Mouse (Mus musculus) liver, embryonic 13.5 days (tissue): Measurements from ENCODE around the gene Itga2b. TPM values are rescaled to one million over a fixed set of nuclear protein-coding genes. Genes with fewer than 3 reads are reported as not detected.

ENCODE experiments used
- ATAC-seq: fragments of 200-750 bp; cut with Nextera tagmentation; 2 replicates; pipeline ENCODE4 v1.8.0; 2017; ENCODE audit warnings: low read depth, mild to moderate bottlenecking, moderate number of reproducible peaks, moderate library complexity
- DNase-seq: peaks from one replicate; pipeline ENCODE4 v3.0.0; 2022
- H3K27ac ChIP-seq: fragments of 300-500 bp; sonication (generic); 2 replicates; pipeline ENCODE4 v1.5.1; 2015; ENCODE audit warnings: moderate library complexity, mild to moderate bottlenecking, inconsistent platforms
- H3K27me3 ChIP-seq: fragments of 300-500 bp; sonication (generic); 2 replicates; pipeline ENCODE4 v1.6.1; 2015; ENCODE audit warnings: mild to moderate bottlenecking, inconsistent platforms
- H3K36me3 ChIP-seq: fragments of 300-500 bp; sonication (generic); 2 replicates; pipeline ENCODE4 v1.6.1; 2015; ENCODE audit warnings: mild to moderate bottlenecking, inconsistent platforms
- H3K4me1 ChIP-seq: fragments of 300-500 bp; sonication (generic); replicated peaks from 2 replicates; pipeline ENCODE4 v1.6.1; 2015; ENCODE audit warnings: inconsistent platforms
- H3K4me2 ChIP-seq: fragments of 300-500 bp; sonication (generic); 2 replicates; pipeline ENCODE4 v1.6.1; 2015; ENCODE audit warnings: inconsistent platforms, mild to moderate bottlenecking, moderate library complexity
- H3K4me3 ChIP-seq: fragments of 300-500 bp; sonication (generic); replicated peaks from 2 replicates; pipeline ENCODE4 v1.5.1; 2015; ENCODE audit warnings: mild to moderate bottlenecking, inconsistent platforms
- H3K9ac ChIP-seq: fragments of 300-500 bp; sonication (generic); 2 replicates; pipeline ENCODE4 v1.6.1; 2015; ENCODE audit warnings: mild to moderate bottlenecking, inconsistent platforms
- H3K9me3 ChIP-seq: fragments of 300-500 bp; sonication (generic); replicated peaks from 2 replicates; pipeline ENCODE4 v1.6.1; 2016; ENCODE audit warnings: inconsistent platforms
- WGBS: fragments of 180-500 bp; shearing (Covaris S2); methylation state at CpG from one replicate; pipeline ENCODE4 v1.1.7; 2015; ENCODE audit not compliant: insufficient replicate concordance; 5-methylcytosine and 5-hydroxymethylcytosine counted together
- polyA plus RNA-seq: library from polyadenylated mRNA; unstranded; fragments of >200 nt; fragmentation: Nextera tagmentation; extraction: Ambion mirVana; gene quantifications from 2 replicates; pipeline ENCODE4 v1.2.1, GENCODE M21; 2015

The Itga2b gene
- polyA plus RNA-seq, 1 experiment from 2014 or later, result 45.1 TPM

GRCm38 (mm10) chr11:102481779-102482178, 11.9 kb upstream of the Itga2b start:
- Histone ChIP-seq H3K36me3 (peaks cover 81% of the 10 kb centered on the region), H3K27ac (no peak overlapping the region), H3K9me3 (no peaks in the 10 kb centered on the region), H3K9ac (no peak overlapping the region), H3K27me3 (no peaks in the 10 kb centered on the region), H3K4me1 (no peaks in the 10 kb centered on the region), H3K4me2 (no peak overlapping the region), H3K4me3 (no peak overlapping the region)
- WGBS, result 66% methylated on average over 10 of the region's 10 CpGs
- ATAC-seq (no peak), DNase-seq (no peak)

GRCm38 (mm10) chr11:102480897-102481296, 11.0 kb upstream of the Itga2b start:
- Histone ChIP-seq H3K4me1 (no peaks in the 10 kb centered on the region; the same call in 1 of the 2 replicates), H3K9me3 (no peaks in the 10 kb centered on the region), H3K27me3 (no peaks in the 10 kb centered on the region), H3K9ac (no peak overlapping the region), H3K36me3 (peaks cover 74% of the 10 kb centered on the region), H3K4me3 (no peak overlapping the region), H3K4me2 (no peak overlapping the region), H3K27ac (no peak overlapping the region)
- 89% methylated on average over 4 of the region's 4 CpGs for WGBS
- ATAC-seq, result no peak
- no peak for DNase-seq

GRCm38 (mm10) chr11:102480111-102480510, 10.2 kb upstream of the Itga2b start:
- no peak for DNase-seq
- peaks cover 7% of the 10 kb centered on the region for H3K4me1 ChIP-seq
- H3K9ac ChIP-seq, result no peak overlapping the region
- H3K9me3 ChIP-seq, result no peaks in the 10 kb centered on the region
- H3K4me2 ChIP-seq, result no peak overlapping the region
- peaks cover 66% of the 10 kb centered on the region for H3K36me3 ChIP-seq
- no peak for ATAC-seq
- WGBS, result 91% methylated on average over 15 of the region's 15 CpGs
- no peaks in the 10 kb centered on the region for H3K27me3 ChIP-seq
- H3K4me3 ChIP-seq, result no peak overlapping the region
- H3K27ac ChIP-seq, result no peak overlapping the region

GRCm38 (mm10) chr11:102479581-102479980, 9.7 kb upstream of the Itga2b start:
- Histone ChIP-seq H3K4me2 (no peak overlapping the region), H3K9ac (no peak overlapping the region), H3K4me3 (no peak overlapping the region), H3K4me1 (peaks cover 11% of the 10 kb centered on the region), H3K27ac (no peak overlapping the region; the same call in 1 of the 2 replicates), H3K9me3 (no peaks in the 10 kb centered on the region), H3K36me3 (peaks cover 61% of the 10 kb centered on the region), H3K27me3 (no peaks in the 10 kb centered on the region)
- WGBS, result 93% methylated on average over 23 of the region's 23 CpGs
- DNase-seq, result no peak
- ATAC-seq, result no peak

- Histone ChIP-seq H3K9ac (no peak overlapping the region), H3K4me2 (no peak overlapping the region), H3K27ac (no peak overlapping the region), H3K9me3 (no peaks in the 10 kb centered on the region), H3K36me3 (peaks cover 58% of the 10 kb centered on the region), H3K27me3 (no peaks in the 10 kb centered on the region), H3K4me1 (peaks cover 11% of the 10 kb centered on the region), H3K4me3 (no peak overlapping the region)
- WGBS, result 87% methylated on average over 3 of the region's 3 CpGs
- DNase-seq (no peak), ATAC-seq (no peak)
These were observed 8.7 kb upstream of the Itga2b start for GRCm38 (mm10) chr11:102478671-102479070.

- H3K9ac ChIP-seq, result no peak overlapping the region
- H3K36me3 ChIP-seq, result peaks cover 28% of the 10 kb centered on the region
- peaks cover 24% of the 10 kb centered on the region for H3K4me1 ChIP-seq
- no peak overlapping the region for H3K4me3 ChIP-seq
- DNase-seq (no peak), ATAC-seq (peak; percentile 44; the same call in 1 of the 2 replicates)
- WGBS, result 42% methylated on average over 3 of the region's 3 CpGs
- H3K27me3 ChIP-seq, result no peaks in the 10 kb centered on the region
- no peaks in the 10 kb centered on the region for H3K9me3 ChIP-seq
- no peak overlapping the region for H3K4me2 ChIP-seq
- H3K27ac ChIP-seq, result peak overlapping the region; percentile 65
These were observed 5.1 kb upstream of the Itga2b start for GRCm38 (mm10) chr11:102475027-102475426.

GRCm38 (mm10) chr11:102467041-102467631, 2.8 kb downstream of the Itga2b start:
- under 1% methylated on average over 37 of the region's 37 CpGs for WGBS
- Histone ChIP-seq H3K27ac (peak overlapping the region; percentile 87), H3K9me3 (no peaks in the 10 kb centered on the region), H3K4me2 (peak overlapping the region; percentile 94), H3K4me3 (peak overlapping the region; percentile 62), H3K36me3 (no peaks in the 10 kb centered on the region), H3K27me3 (0 out of 2 replicates have a peak, but pooled peaks cover 2% of the 10 kb centered on the region), H3K9ac (peak overlapping the region; percentile 75), H3K4me1 (peaks cover 71% of the 10 kb centered on the region)
- peak; percentile 93 for DNase-seq
- ATAC-seq, result peak; percentile 84

GRCm38 (mm10) chr11:102465713-102466436, 4.0 kb downstream of the Itga2b start:
- no peak overlapping the region for H3K27ac ChIP-seq
- WGBS, result 74% methylated on average over 26 of the region's 26 CpGs
- DNase-seq (no peak), ATAC-seq (no peak)
- no peaks in the 10 kb centered on the region for H3K36me3 ChIP-seq
- H3K4me1 ChIP-seq, result peaks cover 76% of the 10 kb centered on the region
- 0 out of 2 replicates have a peak overlapping the region, but pooled peaks have one; percentile 94 for H3K4me2 ChIP-seq
- H3K27me3 ChIP-seq, result 0 out of 2 replicates have a peak, but pooled peaks cover 2% of the 10 kb centered on the region
- no peaks in the 10 kb centered on the region for H3K9me3 ChIP-seq
- H3K9ac ChIP-seq, result no peak overlapping the region
- no peak overlapping the region for H3K4me3 ChIP-seq

GRCm38 (mm10) chr11:102464901-102465300, 5.0 kb downstream of the Itga2b start:
- Histone ChIP-seq H3K4me3 (no peak overlapping the region), H3K4me1 (peaks cover 76% of the 10 kb centered on the region), H3K9ac (no peak overlapping the region), H3K4me2 (no peak overlapping the region), H3K27ac (no peak overlapping the region), H3K27me3 (0 out of 2 replicates have a peak, but pooled peaks cover 2% of the 10 kb centered on the region), H3K36me3 (no peaks in the 10 kb centered on the region), H3K9me3 (no peaks in the 10 kb centered on the region)
- no peak for ATAC-seq
- DNase-seq, result no peak
- 87% methylated on average over 6 of the region's 6 CpGs for WGBS

- DNase-seq (no peak), ATAC-seq (no peak)
- no peak overlapping the region for H3K9ac ChIP-seq
- H3K4me2 ChIP-seq, result no peak overlapping the region
- peaks cover 50% of the 10 kb centered on the region for H3K4me1 ChIP-seq
- no peak overlapping the region for H3K27ac ChIP-seq
- H3K4me3 ChIP-seq, result no peak overlapping the region
- H3K9me3 ChIP-seq, result no peaks in the 10 kb centered on the region
- WGBS, result 59% methylated on average over 3 of the region's 3 CpGs
- H3K27me3 ChIP-seq, result peaks cover 10% of the 10 kb centered on the region; the same call in 1 of the 2 replicates
- H3K36me3 ChIP-seq, result no peaks in the 10 kb centered on the region
These were observed 8.2 kb downstream of the Itga2b start for GRCm38 (mm10) chr11:102461764-102462163.

GRCm38 (mm10) chr11:102460541-102460940, 9.4 kb downstream of the Itga2b start:
- WGBS, result 42% methylated on average over 16 of the region's 16 CpGs
- ATAC-seq, result peak; percentile 67
- no peak overlapping the region for H3K27ac ChIP-seq

More at GRCm38 (mm10) chr11:102460541-102460940, 9.4 kb downstream of the Itga2b start:
- Histone ChIP-seq H3K4me2 (peak overlapping the region; percentile 20), H3K4me1 (peaks cover 51% of the 10 kb centered on the region), H3K36me3 (no peaks in the 10 kb centered on the region), H3K4me3 (no peak overlapping the region), H3K9me3 (no peaks in the 10 kb centered on the region), H3K9ac (no peak overlapping the region), H3K27me3 (peaks cover 9% of the 10 kb centered on the region; the same call in 1 of the 2 replicates)
- peak; percentile 37 for DNase-seq
